Mouse (Mus musculus) heart, embryonic 13.5 days (tissue): Measurements from ENCODE around the gene Psmc5. TPM values are rescaled to one million over a fixed set of nuclear protein-coding genes. Genes with fewer than 3 reads are reported as not detected.

Source experiments
- ATAC-seq: fragments of 200-750 bp; cut with Nextera tagmentation; 2 replicates; pipeline ENCODE4 v1.8.0; 2017; ENCODE audit warnings: moderate TSS enrichment; ENCODE audit not compliant: insufficient number of reproducible peaks, low FRiP score, low TSS enrichment; ENCODE audit errors: extremely low read depth
- H3K27ac ChIP-seq: fragments of 300-500 bp; sonication (generic); replicated peaks from 2 replicates; pipeline ENCODE4 v1.5.1; 2015; ENCODE audit warnings: moderate library complexity, mild to moderate bottlenecking, inconsistent platforms
- H3K27me3 ChIP-seq: fragments of 300-500 bp; sonication (generic); replicated peaks from 2 replicates; pipeline ENCODE4 v1.6.1; 2015; ENCODE audit warnings: mild to moderate bottlenecking, inconsistent platforms
- H3K36me3 ChIP-seq: fragments of 300-500 bp; sonication (generic); 2 replicates; pipeline ENCODE4 v1.6.1; 2015; ENCODE audit warnings: mild to moderate bottlenecking, inconsistent platforms
- H3K4me1 ChIP-seq: fragments of 300-500 bp; sonication (generic); 2 replicates; pipeline ENCODE4 v1.6.1; 2015; ENCODE audit warnings: inconsistent platforms
- H3K4me2 ChIP-seq: fragments of 300-500 bp; sonication (generic); 2 replicates; pipeline ENCODE4 v1.6.1; 2015; ENCODE audit warnings: inconsistent platforms, mild to moderate bottlenecking, moderate library complexity
- H3K4me3 ChIP-seq: fragments of 300-500 bp; sonication (generic); 2 replicates; pipeline ENCODE4 v1.5.1; 2015; ENCODE audit warnings: moderate library complexity, mild to moderate bottlenecking, inconsistent platforms
- H3K9ac ChIP-seq: fragments of 300-500 bp; sonication (generic); 2 replicates; pipeline ENCODE4 v1.6.1; 2015; ENCODE audit warnings: inconsistent platforms, mild to moderate bottlenecking, moderate library complexity
- H3K9me3 ChIP-seq: fragments of 300-500 bp; sonication (generic); 2 replicates; pipeline ENCODE4 v1.6.1; 2016; ENCODE audit warnings: inconsistent platforms
- WGBS: fragments of 180-500 bp; shearing (Covaris S2); methylation state at CpG from one replicate; pipeline ENCODE4 v1.1.7; 2015; ENCODE audit warnings: mixed read lengths; 5-methylcytosine and 5-hydroxymethylcytosine counted together
- polyA plus RNA-seq: library from polyadenylated mRNA; unstranded; fragments of >200 nt; fragmentation: Nextera tagmentation; extraction: Ambion mirVana; gene quantifications from 2 replicates; pipeline ENCODE4 v1.2.1, GENCODE M21; 2015

Psmc5 gene
- polyA plus RNA-seq, 1 experiment from 2014 or later, result 229 TPM

- H3K27me3 ChIP-seq, result no peaks in the 10 kb centered on the region
- H3K4me1 ChIP-seq, result peaks cover 48% of the 10 kb centered on the region
- H3K36me3 ChIP-seq, result peaks cover 39% of the 10 kb centered on the region
- no peaks in the 10 kb centered on the region for H3K9me3 ChIP-seq
- WGBS, result 45% methylated on average over 3 of the region's 3 CpGs
- peak overlapping the region; percentile 16 for H3K27ac ChIP-seq
- peak overlapping the region; percentile 61 for H3K9ac ChIP-seq
- H3K4me3 ChIP-seq, result no peak overlapping the region
- 0 out of 2 replicates have a peak overlapping the region, but pooled peaks have one; percentile 18 for H3K4me2 ChIP-seq
- no peak for ATAC-seq
These were observed 13.1 kb downstream of the Psmc5 start for GRCm38 (mm10) chr11:106269060-106269431.

GRCm38 (mm10) chr11:106271131-106271793 is 15.3 kb downstream of the Psmc5 start:
- peak overlapping the region; percentile 98 for H3K9ac ChIP-seq
- no peaks in the 10 kb centered on the region for H3K9me3 ChIP-seq
- peak overlapping the region; percentile 79 for H3K4me2 ChIP-seq
- H3K4me1 ChIP-seq, result peaks cover 62% of the 10 kb centered on the region
- peaks cover 17% of the 10 kb centered on the region for H3K36me3 ChIP-seq
- no peaks in the 10 kb centered on the region for H3K27me3 ChIP-seq
- 35% methylated on average over 5 of the region's 5 CpGs for WGBS
- no peak for ATAC-seq
- H3K4me3 ChIP-seq, result peak overlapping the region; percentile 87
- H3K27ac ChIP-seq, result peak overlapping the region; percentile 92

GRCm38 (mm10) chr11:106271794-106272643 is 16.1 kb downstream of the Psmc5 start:
- H3K4me3 ChIP-seq, result peak overlapping the region; percentile 87
- H3K4me1 ChIP-seq, result peaks cover 68% of the 10 kb centered on the region
- no peaks in the 10 kb centered on the region for H3K27me3 ChIP-seq
- H3K4me2 ChIP-seq, result peak overlapping the region; percentile 79
- WGBS, result 1% methylated on average over 41 of the region's 41 CpGs
- H3K9ac ChIP-seq, result peak overlapping the region; percentile 98
- H3K9me3 ChIP-seq, result no peaks in the 10 kb centered on the region
- H3K27ac ChIP-seq, result peak overlapping the region; percentile 92
- peaks cover 9% of the 10 kb centered on the region for H3K36me3 ChIP-seq
- ATAC-seq, result 0 out of 2 replicates have a peak, but pooled peaks have one; percentile 6

- no peaks in the 10 kb centered on the region; the same call in 1 of the 2 replicates for H3K27me3 ChIP-seq
- peaks cover 61% of the 10 kb centered on the region for H3K4me1 ChIP-seq
- no peaks in the 10 kb centered on the region for H3K9me3 ChIP-seq
- ATAC-seq, result peak; percentile 97
- WGBS, result under 1% methylated on average over 72 of the region's 72 CpGs
- peak within 1 kb of the TSS; percentile 87 for H3K4me3 ChIP-seq
- H3K36me3 ChIP-seq, result peaks cover 2% of the 10 kb centered on the region
- H3K27ac ChIP-seq, result peak within 1 kb of the TSS; percentile 92
- peak within 1 kb of the TSS; percentile 98 for H3K9ac ChIP-seq
- H3K4me2 ChIP-seq, result peak within 1 kb of the TSS; percentile 79
These were observed 16.8 kb downstream of the Psmc5 start, which contains the start of gene Smarcd2 for GRCm38 (mm10) chr11:106272644-106273310. Gene Smarcd2, minus strand, starts transcription at chr11:106272972.

- peaks cover 56% of the 10 kb centered on the region for H3K4me1 ChIP-seq
- no peaks in the 10 kb centered on the region for H3K9me3 ChIP-seq
- ATAC-seq, result no peak
- 13% methylated on average over 16 of the region's 16 CpGs for WGBS
- peak overlapping the region; percentile 87 for H3K9ac ChIP-seq
- peak overlapping the region; percentile 82 for H3K27ac ChIP-seq
- H3K36me3 ChIP-seq, result no peaks in the 10 kb centered on the region
- H3K4me2 ChIP-seq, result peak overlapping the region; percentile 79
- no peaks in the 10 kb centered on the region; the same call in 1 of the 2 replicates for H3K27me3 ChIP-seq
- peak overlapping the region; percentile 87 for H3K4me3 ChIP-seq
These were observed 17.3 kb downstream of the Psmc5 start for GRCm38 (mm10) chr11:106273311-106273684.

- Histone ChIP-seq H3K4me3 (peak overlapping the region; percentile 87; the same call in 1 of the 2 replicates), H3K27ac (no peak overlapping the region), H3K9ac (peak overlapping the region; percentile 87; the same call in 1 of the 2 replicates), H3K9me3 (no peaks in the 10 kb centered on the region), H3K27me3 (no peaks in the 10 kb centered on the region; the same call in 1 of the 2 replicates), H3K4me2 (peak overlapping the region; percentile 79), H3K36me3 (no peaks in the 10 kb centered on the region), H3K4me1 (peaks cover 51% of the 10 kb centered on the region)
- 92% methylated on average over 6 of the region's 6 CpGs for WGBS
- ATAC-seq, result no peak
These were observed 17.9 kb downstream of the Psmc5 start for GRCm38 (mm10) chr11:106273811-106274210.

- WGBS, result 78% methylated on average over 1 of the region's 1 CpGs
- no peak overlapping the region for H3K9ac ChIP-seq
- H3K36me3 ChIP-seq, result no peaks in the 10 kb centered on the region
- ATAC-seq, result no peak
- H3K4me1 ChIP-seq, result peaks cover 45% of the 10 kb centered on the region
- no peak overlapping the region for H3K27ac ChIP-seq
- H3K4me3 ChIP-seq, result no peak overlapping the region
- H3K27me3 ChIP-seq, result no peaks in the 10 kb centered on the region; the same call in 1 of the 2 replicates
- H3K4me2 ChIP-seq, result no peak overlapping the region
- H3K9me3 ChIP-seq, result no peaks in the 10 kb centered on the region
These were observed 18.4 kb downstream of the Psmc5 start for GRCm38 (mm10) chr11:106274374-106274773.

- no peak overlapping the region for H3K27ac ChIP-seq
- WGBS, result 76% methylated on average over 7 of the region's 7 CpGs
These were observed 19.0 kb downstream of the Psmc5 start for GRCm38 (mm10) chr11:106274971-106275411.

GRCm38 (mm10) chr11:106276454-106276853 is 20.5 kb downstream of the Psmc5 start, which contains the start of gene Tcam1:
Gene Tcam1, plus strand, starts transcription at chr11:106276672.
- Histone ChIP-seq H3K4me2 (peak within 1 kb of the TSS; percentile 59), H3K9me3 (no peaks in the 10 kb centered on the region), H3K36me3 (no peaks in the 10 kb centered on the region), H3K27ac (no peak within 1 kb of the TSS), H3K9ac (no peak within 1 kb of the TSS), H3K27me3 (no peaks in the 10 kb centered on the region; the same call in 1 of the 2 replicates), H3K4me3 (peak within 1 kb of the TSS; percentile 24), H3K4me1 (peaks cover 27% of the 10 kb centered on the region)
- no peak for ATAC-seq
- 6% methylated on average over 25 of the region's 25 CpGs for WGBS

More at GRCm38 (mm10) chr11:106274971-106275411, 19.0 kb downstream of the Psmc5 start:
- no peak for ATAC-seq
- Histone ChIP-seq H3K9me3 (no peaks in the 10 kb centered on the region), H3K9ac (0 out of 2 replicates have a peak overlapping the region, but pooled peaks have one; percentile 37), H3K27me3 (no peaks in the 10 kb centered on the region; the same call in 1 of the 2 replicates), H3K4me2 (no peak overlapping the region), H3K4me1 (peaks cover 42% of the 10 kb centered on the region), H3K36me3 (no peaks in the 10 kb centered on the region), H3K4me3 (no peak overlapping the region)

- ATAC-seq, result no peak
- 70% methylated on average over 6 of the region's 6 CpGs for WGBS
These were observed 26.5 kb downstream of the Psmc5 start for GRCm38 (mm10) chr11:106282452-106282851.

More at GRCm38 (mm10) chr11:106282452-106282851, 26.5 kb downstream of the Psmc5 start:
- Histone ChIP-seq H3K4me2 (no peak overlapping the region), H3K27ac (no peak overlapping the region), H3K36me3 (no peaks in the 10 kb centered on the region), H3K4me3 (no peak overlapping the region), H3K9me3 (no peaks in the 10 kb centered on the region), H3K9ac (no peak overlapping the region), H3K4me1 (peaks cover 3% of the 10 kb centered on the region; the same call in 1 of the 2 replicates), H3K27me3 (peaks cover 8% of the 10 kb centered on the region)
